Mouse (Mus musculus): ENCODE results near the gene Ubap1l. TPM values are rescaled to one million over a fixed set of nuclear protein-coding genes. Genes with fewer than 3 reads are reported as not detected.
A peak's percentile ranks its signal among the peaks of the same experiment; 100 is the strongest.

Gene Ubap1l
- total and polyA plus RNA-seq, 2 experiments from 2014 or later, result 2.2 to 10.1 TPM

DNA sequence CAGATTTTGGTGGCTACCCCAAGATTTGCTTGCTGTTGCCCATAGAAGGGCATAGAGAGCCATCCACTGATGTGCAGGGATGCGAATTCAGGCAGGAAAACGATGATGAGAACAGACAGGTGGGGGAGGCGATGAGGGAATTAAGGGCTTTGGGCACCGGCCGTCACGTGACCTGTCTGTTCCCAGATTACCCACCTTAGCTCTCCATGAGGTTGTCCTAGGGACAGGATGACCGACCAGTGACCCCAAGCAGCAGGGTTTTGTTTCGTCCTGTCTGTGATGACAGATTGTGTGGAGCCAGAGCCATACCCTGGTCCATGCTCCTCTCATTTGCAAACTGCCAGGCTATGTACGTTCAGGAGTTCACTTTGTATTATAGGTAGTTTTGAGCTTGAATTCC lies 2.8 kb downstream of the Ubap1l start:
- Histone ChIP-seq H3K4me2 (ENCODE audit: low read depth, low read length, poor library complexity, severe bottlenecking) (no peak overlapping the region), H3K27me3 (ENCODE audit: insufficient read depth, low read length) (no peaks in the 10 kb centered on the region), H3K4me3 (ENCODE audit: low read depth, low read length) (no peak overlapping the region), H3K9me3 (ENCODE audit: low read length) (no peaks in the 10 kb centered on the region), H3K4me1 (ENCODE audit: insufficient read depth, low read length) (no peaks in the 10 kb centered on the region), H3K9ac (replicated peaks; ENCODE audit: low read length, poor library complexity, severe bottlenecking) (no peak overlapping the region), H3K27ac (ENCODE audit: low read depth, low read length) (no peak overlapping the region), H3K36me3 (ENCODE audit: insufficient read depth, low read length) (peaks cover 24% of the 10 kb centered on the region)
- DNase-seq (ENCODE audit: low spot score), result no peak
- TF ChIP-seq CTCF (IDR thresholded peaks at IDR 0.05), result no peak
- no peak for ATAC-seq (ENCODE audit: low FRiP score)
- WGBS, result 76% methylated on average over 9 of the region's 9 CpGs

GRCm38 (mm10) chr9:65365721-65366120 lies 4.9 kb downstream of the Ubap1l start:
- Histone ChIP-seq H3K27ac (ENCODE audit: low read depth, low read length) (no peak overlapping the region), H3K4me2 (ENCODE audit: low read depth, low read length, poor library complexity, severe bottlenecking) (no peak overlapping the region), H3K4me1 (ENCODE audit: insufficient read depth, low read length) (no peaks in the 10 kb centered on the region), H3K36me3 (ENCODE audit: insufficient read depth, low read length) (peaks cover 10% of the 10 kb centered on the region), H3K4me3 (ENCODE audit: low read depth, low read length) (no peak overlapping the region), H3K9me3 (ENCODE audit: low read length) (no peaks in the 10 kb centered on the region), H3K27me3 (ENCODE audit: insufficient read depth, low read length) (no peaks in the 10 kb centered on the region), H3K9ac (replicated peaks; ENCODE audit: low read length, poor library complexity, severe bottlenecking) (no peak overlapping the region)
- no peak for DNase-seq (ENCODE audit: low spot score)
- no peak for ATAC-seq (ENCODE audit: low FRiP score)
- TF ChIP-seq CTCF (IDR thresholded peaks at IDR 0.05), result no peak
- 92% methylated on average over 7 of the region's 7 CpGs for WGBS

DNA sequence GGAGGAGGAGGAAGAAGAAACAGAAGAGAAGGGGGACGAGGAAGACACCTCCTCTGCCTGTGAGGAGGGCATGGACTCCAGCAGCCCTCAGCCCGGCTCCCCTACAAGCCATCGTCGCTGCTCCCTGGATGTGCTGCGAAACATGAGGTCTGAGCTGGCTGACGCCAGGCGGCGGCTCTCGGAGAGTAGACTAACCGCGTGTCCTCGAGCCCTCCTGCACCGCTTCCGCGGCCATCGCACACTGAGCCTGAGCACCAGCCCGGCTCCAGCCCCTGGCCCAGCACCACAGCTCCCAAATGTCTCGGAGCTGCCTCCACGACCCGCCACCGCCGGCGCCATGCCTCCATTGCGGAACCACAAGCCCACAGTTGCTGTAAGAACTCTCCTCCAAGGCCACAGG lies 10.9 kb downstream of the Ubap1l start:
- no peak overlapping the region for H3K4me3 ChIP-seq (ENCODE audit: low read depth, low read length)
- H3K27me3 ChIP-seq (ENCODE audit: insufficient read depth, low read length), result no peaks in the 10 kb centered on the region
- H3K9ac ChIP-seq (replicated peaks; ENCODE audit: low read length, poor library complexity, severe bottlenecking), result no peak overlapping the region
- ATAC-seq (ENCODE audit: low FRiP score) (no peak), DNase-seq (ENCODE audit: low spot score) (no peak)
- peaks cover 21% of the 10 kb centered on the region for H3K36me3 ChIP-seq (ENCODE audit: insufficient read depth, low read length)
- no peaks in the 10 kb centered on the region for H3K4me1 ChIP-seq (ENCODE audit: insufficient read depth, low read length)
- no peaks in the 10 kb centered on the region for H3K9me3 ChIP-seq (ENCODE audit: low read length)
- H3K4me2 ChIP-seq (ENCODE audit: low read depth, low read length, poor library complexity, severe bottlenecking), result no peak overlapping the region
- H3K27ac ChIP-seq (ENCODE audit: low read depth, low read length), result no peak overlapping the region
- no peak for TF ChIP-seq CTCF (IDR thresholded peaks at IDR 0.05)
- WGBS, result 81% methylated on average over 24 of the region's 24 CpGs

GRCm38 (mm10) chr9:65372449-65372848 lies 11.6 kb downstream of the Ubap1l start:
- DNase-seq (ENCODE audit: low spot score), result peak; percentile 15
- no peak for ATAC-seq (ENCODE audit: low FRiP score)

DNA sequence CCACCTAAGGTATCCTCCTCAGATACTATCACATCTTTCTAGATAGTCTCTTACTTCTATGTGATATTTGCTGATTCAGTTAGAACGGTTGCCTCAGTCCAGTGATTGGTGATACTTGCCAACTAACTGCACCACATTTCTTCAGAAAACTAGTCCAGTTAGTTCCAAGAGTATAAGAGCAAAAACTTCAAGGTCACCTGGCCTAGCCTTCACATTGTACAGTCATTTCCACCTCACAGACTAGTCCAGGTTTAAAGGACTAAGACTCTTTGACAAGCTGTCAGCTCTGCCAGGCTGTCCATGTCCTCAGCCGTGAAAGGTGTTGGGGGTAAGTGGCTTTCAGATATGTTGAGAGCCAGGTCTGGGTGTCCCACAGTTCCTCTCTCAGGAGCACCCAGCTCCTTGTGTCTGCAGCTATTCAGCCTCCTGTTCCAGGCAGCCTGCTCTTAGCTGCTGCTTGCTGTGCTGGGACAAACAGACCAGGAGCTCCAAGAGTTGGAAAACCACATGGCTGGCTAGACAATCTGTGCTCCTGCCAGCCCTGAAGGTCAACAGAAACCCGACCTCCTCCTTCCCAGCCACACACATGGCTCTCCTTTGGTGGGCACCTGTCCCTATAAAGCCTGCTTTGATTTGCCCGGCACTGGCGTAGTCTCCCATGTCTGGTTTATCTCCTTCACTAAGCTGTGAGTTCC lies 13.8 kb downstream of the Ubap1l start:
- H3K9me3 ChIP-seq (ENCODE audit: low read length), result no peaks in the 10 kb centered on the region
- 89% methylated on average over 5 of the region's 5 CpGs for WGBS
- TF ChIP-seq CTCF (IDR thresholded peaks at IDR 0.05), result no peak
- no peak overlapping the region for H3K9ac ChIP-seq (replicated peaks; ENCODE audit: low read length, poor library complexity, severe bottlenecking)
- no peak overlapping the region for H3K4me2 ChIP-seq (ENCODE audit: low read depth, low read length, poor library complexity, severe bottlenecking)
- no peak for ATAC-seq (ENCODE audit: low FRiP score)
- no peak overlapping the region for H3K27ac ChIP-seq (ENCODE audit: low read depth, low read length)
- H3K4me3 ChIP-seq (ENCODE audit: low read depth, low read length), result no peak overlapping the region
- H3K4me1 ChIP-seq (ENCODE audit: insufficient read depth, low read length), result no peaks in the 10 kb centered on the region
- peaks cover 33% of the 10 kb centered on the region for H3K36me3 ChIP-seq (ENCODE audit: insufficient read depth, low read length)
- no peaks in the 10 kb centered on the region for H3K27me3 ChIP-seq (ENCODE audit: insufficient read depth, low read length)
- no peak for DNase-seq (ENCODE audit: low spot score)

More at GRCm38 (mm10) chr9:65372449-65372848, 11.6 kb downstream of the Ubap1l start:
- Histone ChIP-seq H3K27ac (ENCODE audit: low read depth, low read length) (no peak overlapping the region), H3K4me3 (ENCODE audit: low read depth, low read length) (no peak overlapping the region), H3K4me1 (ENCODE audit: insufficient read depth, low read length) (no peaks in the 10 kb centered on the region), H3K27me3 (ENCODE audit: insufficient read depth, low read length) (no peaks in the 10 kb centered on the region), H3K9me3 (ENCODE audit: low read length) (no peaks in the 10 kb centered on the region), H3K36me3 (ENCODE audit: insufficient read depth, low read length) (peaks cover 26% of the 10 kb centered on the region), H3K4me2 (ENCODE audit: low read depth, low read length, poor library complexity, severe bottlenecking) (no peak overlapping the region), H3K9ac (replicated peaks; ENCODE audit: low read length, poor library complexity, severe bottlenecking) (no peak overlapping the region)
- TF ChIP-seq CTCF (IDR thresholded peaks at IDR 0.05), result peak; percentile 56
- WGBS, result 69% methylated on average over 4 of the region's 4 CpGs

DNA sequence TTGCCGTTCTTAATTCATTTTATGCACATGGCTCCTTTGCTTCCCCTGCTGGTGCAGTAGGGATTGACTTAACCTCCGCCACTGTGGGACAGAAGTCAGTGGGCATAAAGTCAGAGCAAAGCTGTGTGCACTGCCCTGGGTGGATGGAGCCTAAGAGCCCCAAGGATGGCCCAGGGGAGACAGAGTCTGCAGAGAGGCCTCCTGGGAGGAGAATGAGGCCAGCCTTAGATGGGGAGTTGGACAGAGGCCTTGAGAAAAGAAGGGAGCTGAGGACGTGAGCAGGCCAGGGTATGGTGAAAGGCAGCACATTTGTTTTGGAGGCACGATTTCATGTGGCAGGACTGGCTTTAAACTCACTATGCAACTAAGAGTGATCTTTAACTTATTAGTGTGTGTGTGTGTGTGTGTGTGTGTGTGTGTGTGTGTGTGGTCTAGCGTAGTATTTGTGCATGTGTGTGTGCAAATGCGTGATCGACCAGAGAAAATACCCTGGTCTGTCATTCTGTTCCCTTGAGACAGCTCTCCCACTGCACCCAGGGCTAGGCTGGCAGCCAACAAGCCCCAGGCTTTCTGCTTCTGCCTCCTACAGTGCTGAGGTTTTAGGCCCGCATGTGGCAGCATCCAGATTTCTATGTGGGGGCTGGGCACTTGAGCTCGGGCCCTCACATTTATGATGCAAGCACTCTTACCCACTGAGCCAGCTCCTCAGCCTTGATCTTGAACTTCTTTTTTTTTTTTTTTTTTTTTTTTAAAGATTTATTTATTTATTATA lies 14.5 kb downstream of the Ubap1l start:
- WGBS, result 73% methylated on average over 9 of the region's 9 CpGs
- ATAC-seq (ENCODE audit: low FRiP score) (no peak), DNase-seq (ENCODE audit: low spot score) (no peak)
- Histone ChIP-seq H3K9ac (replicated peaks; ENCODE audit: low read length, poor library complexity, severe bottlenecking) (no peak overlapping the region), H3K4me1 (ENCODE audit: insufficient read depth, low read length) (no peaks in the 10 kb centered on the region), H3K9me3 (ENCODE audit: low read length) (no peaks in the 10 kb centered on the region), H3K4me3 (ENCODE audit: low read depth, low read length) (no peak overlapping the region), H3K27ac (ENCODE audit: low read depth, low read length) (no peak overlapping the region), H3K27me3 (ENCODE audit: insufficient read depth, low read length) (no peaks in the 10 kb centered on the region), H3K4me2 (ENCODE audit: low read depth, low read length, poor library complexity, severe bottlenecking) (no peak overlapping the region), H3K36me3 (ENCODE audit: insufficient read depth, low read length) (peaks cover 33% of the 10 kb centered on the region)
- no peak for TF ChIP-seq CTCF (IDR thresholded peaks at IDR 0.05)
